Mouse (Mus musculus) urinary bladder, adult 18-20 months (tissue): ENCODE results near the gene Phlpp2.
"Not testable (repeated sequence)": the region's sequence is repeated elsewhere in the genome, so short reads cannot be mapped to it uniquely, and the experiment has no call there.

Experiments
- DNase-seq, 2 experiments: peaks; one replicate each; pipeline ENCODE4 v3.0.0; 2022; ENCODE audit warnings: low spot score in 2 of 2, mixed read lengths in 2 of 2

Phlpp2 gene

GRCm38 (mm10) chr8:109868003-109868679 lies at the start of gene Phlpp2:
TSS of gene Phlpp2 (plus strand) at chr8:109868542.
- peak; percentile 94 to 96 for DNase-seq

DNA sequence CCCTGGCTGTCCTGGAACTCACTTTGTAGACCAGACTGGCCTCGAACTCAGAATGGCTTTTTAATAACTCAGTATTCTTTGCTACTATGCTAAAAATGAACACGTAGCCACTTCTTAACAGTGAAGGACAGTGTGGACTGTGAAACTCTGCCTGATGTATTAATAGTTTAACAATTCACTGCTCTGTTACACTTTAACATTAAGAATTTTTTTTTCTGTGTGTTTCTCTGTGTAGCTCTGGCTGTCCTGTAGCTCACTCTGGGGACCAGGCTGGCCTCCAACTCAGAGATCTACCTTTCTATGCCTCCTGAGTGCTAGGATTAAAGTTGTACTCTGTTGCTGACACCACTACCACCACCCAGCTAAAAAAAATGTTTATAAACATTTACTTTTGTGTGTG lies 44.8 kb upstream of the Phlpp2 start:
- no peak for DNase-seq

- no peak for DNase-seq
Measured at GRCm38 (mm10) chr8:109839822-109840221, 28.5 kb upstream of the Phlpp2 start.

GRCm38 (mm10) chr8:109842468-109842867 lies 25.9 kb upstream of the Phlpp2 start:
- DNase-seq: no peak

- DNase-seq: no peak
Measured at GRCm38 (mm10) chr8:109847866-109848265, 20.5 kb upstream of the Phlpp2 start.

- no peak for DNase-seq
Measured at GRCm38 (mm10) chr8:109848981-109849380, 19.4 kb upstream of the Phlpp2 start.

DNA sequence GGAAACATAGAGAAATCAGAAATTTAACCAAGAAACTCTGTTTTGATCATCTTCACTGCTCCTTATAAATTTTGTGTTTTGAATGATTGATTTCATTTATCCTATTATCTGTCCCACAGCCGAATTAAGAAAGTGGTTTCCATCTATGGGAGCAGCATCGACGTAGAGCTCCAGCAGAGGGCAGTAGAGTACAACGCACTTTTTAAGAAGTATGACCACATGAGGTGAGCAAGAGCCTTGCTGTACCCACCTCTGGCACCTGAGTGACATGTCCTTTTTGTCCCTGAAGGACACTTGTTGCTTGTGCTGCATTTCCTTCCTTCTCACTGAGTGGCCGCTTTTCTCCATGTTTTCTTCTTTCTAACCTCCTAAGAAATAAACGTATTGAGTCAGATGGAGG lies 14.9 kb upstream of the Phlpp2 start:
- DNase-seq: peak; percentile 19 to 29

GRCm38 (mm10) chr8:109854522-109854921 lies 13.8 kb upstream of the Phlpp2 start:
- DNase-seq: no peak

- no peak for DNase-seq
Measured at GRCm38 (mm10) chr8:109855451-109855850, 12.9 kb upstream of the Phlpp2 start.

DNA sequence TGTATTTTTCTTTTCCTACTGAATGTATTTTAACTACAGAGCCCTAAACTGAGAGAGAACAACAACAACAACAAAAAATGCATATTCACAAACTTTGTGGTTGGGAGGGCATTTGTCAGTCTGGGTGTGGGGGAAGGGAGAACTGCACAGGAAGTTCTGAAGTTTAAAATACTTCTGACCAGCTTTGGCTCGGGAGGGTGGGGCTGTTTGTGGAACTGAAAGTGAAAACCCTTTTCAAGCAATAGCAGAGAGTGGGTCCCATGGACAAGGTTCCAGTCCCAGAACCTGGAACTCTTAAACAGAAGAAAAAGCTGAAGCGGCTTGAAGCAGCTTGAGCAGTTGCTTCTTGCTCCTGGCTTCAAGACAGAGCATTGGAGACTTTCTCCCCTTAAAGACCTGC lies 4.9 kb upstream of the Phlpp2 start:
- no peak for DNase-seq

- DNase-seq: no peak
Measured at GRCm38 (mm10) chr8:109864798-109865197, 3.5 kb upstream of the Phlpp2 start.

GRCm38 (mm10) chr8:109865536-109865935 lies 2.8 kb upstream of the Phlpp2 start:
- DNase-seq: no peak

- no peak for DNase-seq
Measured at GRCm38 (mm10) chr8:109866690-109867089, 1.7 kb upstream of the Phlpp2 start.

- peak in 1 of 2 experiments; percentile 9 for DNase-seq
Measured at GRCm38 (mm10) chr8:109868680-109869361, 479 bp downstream of the Phlpp2 start.

DNA sequence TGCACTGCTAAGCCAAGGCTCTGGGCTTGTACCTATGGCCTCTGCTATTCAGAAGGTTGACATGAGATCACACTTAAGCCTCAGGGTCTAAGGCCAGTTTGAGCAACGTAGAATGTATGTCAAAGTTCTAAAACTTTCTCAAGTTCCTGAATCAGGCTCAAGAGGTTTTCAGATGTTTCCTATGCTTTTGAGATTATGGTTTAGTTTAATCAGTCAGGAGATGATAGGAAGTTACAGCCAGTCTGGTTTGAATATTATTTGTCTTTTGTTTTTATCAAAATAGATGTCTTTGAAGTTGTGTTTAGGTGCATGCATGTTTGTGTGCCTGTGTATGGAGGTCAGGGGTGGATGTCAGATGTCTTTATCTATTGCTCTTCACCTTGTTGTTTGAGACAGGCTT lies 2.7 kb downstream of the Phlpp2 start:
- DNase-seq: no peak

GRCm38 (mm10) chr8:109873800-109874199 lies 5.5 kb downstream of the Phlpp2 start:
- not testable (repeated sequence) for DNase-seq

DNA sequence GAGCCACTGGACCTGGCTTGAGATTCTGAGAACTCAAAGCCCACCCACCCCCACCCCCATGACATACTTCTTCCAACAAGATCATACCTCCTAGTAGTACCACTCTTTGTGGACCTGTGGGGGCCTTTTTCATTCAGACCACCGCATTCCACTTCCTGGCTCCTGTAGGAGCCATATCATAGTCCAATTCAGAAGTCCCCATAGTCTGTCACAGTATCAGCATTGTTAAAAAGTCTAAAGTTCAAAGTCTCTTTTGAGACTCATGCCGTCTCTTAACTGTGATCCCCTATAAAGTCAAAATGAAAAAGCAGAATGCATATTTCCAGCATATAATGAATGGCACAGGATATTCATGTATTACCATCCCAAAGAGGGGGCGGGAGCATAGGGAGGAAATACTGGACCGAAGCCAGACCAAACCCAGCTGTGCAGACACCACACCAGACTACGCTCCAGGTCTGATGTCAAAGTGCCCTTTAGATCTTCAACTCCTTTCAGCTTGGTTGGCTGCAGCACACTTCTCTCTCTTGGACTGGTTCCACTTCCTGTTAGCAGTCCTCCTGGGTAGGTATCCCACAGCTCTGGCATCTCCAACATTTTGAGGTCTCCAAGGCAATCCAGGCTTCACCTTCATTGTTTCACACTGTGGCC lies 11.8 kb downstream of the Phlpp2 start:
- DNase-seq: no peak

GRCm38 (mm10) chr8:109885294-109885693 lies 17.0 kb downstream of the Phlpp2 start:
- DNase-seq: no peak

DNA sequence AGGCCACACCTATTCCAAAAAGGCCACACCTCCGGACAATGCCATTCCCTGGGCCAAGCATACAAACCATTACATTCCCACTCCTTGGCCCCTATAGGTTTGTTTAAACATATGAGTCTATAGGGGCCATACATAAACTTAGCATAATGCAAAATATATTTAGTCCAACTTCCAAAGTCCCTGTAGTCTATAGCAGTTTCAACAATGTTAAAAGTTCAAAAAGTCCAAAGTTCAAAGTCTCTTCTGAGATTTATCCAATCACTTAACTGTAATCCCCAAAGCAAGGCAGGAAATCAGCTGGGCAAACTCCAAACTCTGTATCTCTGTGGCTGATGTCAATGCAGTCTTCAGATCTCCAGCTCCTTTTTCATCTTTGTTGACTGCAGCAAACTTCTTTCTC lies 20.9 kb downstream of the Phlpp2 start:
- DNase-seq: no peak

DNA sequence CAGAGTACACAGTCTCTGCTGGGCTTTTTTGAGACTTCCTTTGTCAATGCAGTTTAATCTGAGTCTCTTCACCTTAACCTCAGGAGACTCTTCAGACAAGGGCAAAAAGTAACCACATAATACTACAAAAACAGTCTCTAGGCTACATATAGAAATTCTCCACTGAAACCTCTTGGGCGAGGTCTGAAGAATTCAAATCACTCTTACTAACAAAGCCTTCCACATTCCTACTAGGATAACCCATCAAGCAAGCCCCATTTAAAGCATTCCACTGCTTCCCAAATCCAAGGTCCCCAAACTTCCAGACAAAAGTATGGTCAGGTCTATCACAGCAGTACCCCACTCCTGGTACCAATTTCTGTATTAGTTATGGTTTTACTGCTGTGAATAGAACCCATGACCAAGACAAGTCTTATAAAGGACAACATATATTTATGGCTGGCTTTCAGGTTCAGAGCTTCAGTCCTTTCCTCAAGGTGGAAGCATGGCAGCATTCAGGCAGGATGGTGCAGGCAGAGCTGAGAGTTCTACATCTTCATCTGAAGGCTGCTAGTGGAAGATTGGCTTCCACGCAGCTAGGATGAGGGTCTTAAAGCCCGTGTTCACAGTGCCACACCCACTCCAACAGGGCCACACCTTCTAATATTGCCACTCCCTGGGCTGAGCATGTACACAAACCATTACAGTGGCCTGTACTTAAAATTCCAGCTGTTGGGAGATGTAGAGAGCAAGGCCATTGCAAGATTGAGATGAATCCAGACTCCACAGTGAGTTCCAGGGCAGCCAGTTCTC lies 22.6 kb downstream of the Phlpp2 start:
- DNase-seq: no peak

DNA sequence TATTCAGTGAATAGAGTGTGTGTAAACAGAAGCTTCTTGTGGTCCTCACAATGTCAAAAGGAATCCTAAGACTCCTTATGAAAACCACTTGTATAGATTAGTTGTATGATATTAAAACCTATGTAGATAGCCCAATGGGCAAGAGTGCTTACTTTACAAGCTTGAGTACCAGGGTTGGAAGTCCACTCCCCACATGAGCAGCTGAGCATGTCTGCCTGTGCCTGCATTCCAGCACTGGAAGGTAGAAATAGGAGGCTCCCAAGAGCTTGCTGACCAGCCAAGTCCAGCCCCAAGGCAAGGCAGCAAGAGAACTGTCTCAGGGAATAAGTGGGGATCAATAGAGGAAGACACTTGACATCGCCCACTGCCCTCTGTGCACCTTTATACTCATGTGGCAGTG lies 26.3 kb downstream of the Phlpp2 start:
- DNase-seq: no peak

- no peak for DNase-seq
Measured at GRCm38 (mm10) chr8:109895355-109895754, 27.0 kb downstream of the Phlpp2 start.
